Mouse (Mus musculus) monocyte, adult 2 months (primary cell): ENCODE data around the gene Ptpre.
A peak's percentile ranks its signal among the peaks of the same experiment; 100 is the strongest.

Source experiments
- DNase-seq, 2 experiments: peaks; one replicate each; pipeline ENCODE4 v3.0.0; 2022; ENCODE audit warnings: low spot score in 2 of 2, low read depth in 1 of 2

Ptpre gene

GRCm38 (mm10) chr7:135576329-135576728 lies 39.0 kb downstream of the Ptpre start:
- no peak for DNase-seq

GRCm38 (mm10) chr7:135578715-135579325 lies 41.5 kb downstream of the Ptpre start:
- no peak for DNase-seq

GRCm38 (mm10) chr7:135580306-135581091 lies 43.2 kb downstream of the Ptpre start:
- peak in 1 of 2 experiments; percentile 28 for DNase-seq

GRCm38 (mm10) chr7:135581128-135581527 lies 43.8 kb downstream of the Ptpre start:
- DNase-seq: peak; percentile 49 to 50

GRCm38 (mm10) chr7:135585125-135585687 lies 47.9 kb downstream of the Ptpre start:
- DNase-seq: no peak

GRCm38 (mm10) chr7:135586402-135586801 lies 49.1 kb downstream of the Ptpre start:
- no peak for DNase-seq

- no peak for DNase-seq
Measured at GRCm38 (mm10) chr7:135587821-135588575, 50.7 kb downstream of the Ptpre start.

- no peak for DNase-seq
Measured at GRCm38 (mm10) chr7:135588620-135589309, 51.5 kb downstream of the Ptpre start.

GRCm38 (mm10) chr7:135591461-135591860 lies 54.2 kb downstream of the Ptpre start:
- no peak for DNase-seq

- no peak for DNase-seq
Measured at GRCm38 (mm10) chr7:135593286-135593685, 56.0 kb downstream of the Ptpre start.

GRCm38 (mm10) chr7:135593825-135594224 lies 56.5 kb downstream of the Ptpre start:
- no peak for DNase-seq

GRCm38 (mm10) chr7:135594676-135595075 lies 57.4 kb downstream of the Ptpre start:
- DNase-seq: no peak

- DNase-seq: no peak
Measured at GRCm38 (mm10) chr7:135595640-135596174, 58.4 kb downstream of the Ptpre start.

GRCm38 (mm10) chr7:135597006-135597405 lies 59.7 kb downstream of the Ptpre start:
- no peak for DNase-seq

GRCm38 (mm10) chr7:135597604-135598289 lies 60.5 kb downstream of the Ptpre start:
- peak in 1 of 2 experiments; percentile 25 for DNase-seq

GRCm38 (mm10) chr7:135598303-135598855 lies 61.1 kb downstream of the Ptpre start:
- no peak for DNase-seq

- DNase-seq: no peak
Measured at GRCm38 (mm10) chr7:135600076-135600475, 62.8 kb downstream of the Ptpre start.

- DNase-seq: no peak
Measured at GRCm38 (mm10) chr7:135601607-135602006, 64.3 kb downstream of the Ptpre start.

- DNase-seq: peak in 1 of 2 experiments; percentile 28
Measured at GRCm38 (mm10) chr7:135602265-135602664, 65.0 kb downstream of the Ptpre start.
